Mouse (Mus musculus): ENCODE measurements around the gene Vwf.

DNA sequence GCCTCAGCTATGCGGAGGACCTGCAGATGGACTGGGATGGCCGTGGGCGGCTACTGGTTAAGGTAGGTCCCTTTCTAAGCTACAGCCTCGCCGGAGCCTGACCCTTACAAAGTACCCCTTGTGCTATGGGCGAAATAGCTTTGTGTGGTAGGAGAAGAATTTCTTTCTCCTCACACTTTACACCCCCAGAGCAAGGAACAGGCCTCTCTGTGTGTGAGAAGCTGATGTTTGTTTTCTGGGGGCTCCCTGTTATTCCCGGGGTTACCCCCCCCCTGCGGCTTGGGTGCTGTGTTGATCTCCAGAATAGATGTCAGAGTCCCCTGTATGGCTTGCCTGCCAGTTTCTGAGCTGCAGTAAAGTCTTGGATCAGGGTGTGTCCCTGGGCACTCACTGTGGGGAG lies 54.1 kb downstream of the Vwf start:
- TF ChIP-seq POLR2A (IDR thresholded peaks at IDR 0.05; ENCODE audit: borderline replicate concordance, extremely low read depth, low read depth, low read length) = no peak
- no peak for TF ChIP-seq CTCF (IDR thresholded peaks at IDR 0.05; ENCODE audit: insufficient read depth, low read length)

All from lung, adult 2 months (tissue).